Mouse (Mus musculus) G1E (cell line): ENCODE measurements at regions not wholly inside any gene's neighbourhood (a gene's known extent, or its start where the extent isn't known, plus 50 kb on each side); places are given as distances from the start of the nearest gene placed in this dataset.

Experiments used
- CTCF ChIP-seq: IDR thresholded peaks from 2 replicates; pipeline ENCODE4 v1.5.1; 2012; ENCODE audit warnings: low read depth, low read length, inconsistent platforms, mixed read lengths
- GATA1 ChIP-seq: IDR thresholded peaks from 2 replicates; pipeline ENCODE4 v1.6.1; 2012; ENCODE audit warnings: borderline replicate concordance, low read length, inconsistent platforms, mixed read lengths
- GATA2 ChIP-seq: IDR thresholded peaks from 2 replicates; pipeline ENCODE4 v1.6.1; 2012; ENCODE audit warnings: low read depth, low read length, inconsistent platforms, borderline replicate concordance
- POLR2AphosphoS5 ChIP-seq: IDR thresholded peaks from 2 replicates; pipeline ENCODE4 v1.6.1; 2012; ENCODE audit warnings: low read depth, low read length, inconsistent platforms; ENCODE audit not compliant: insufficient replicate concordance
- TAL1 ChIP-seq: conservative IDR thresholded peaks from 2 replicates; pipeline ENCODE4 v1.6.1; 2012; ENCODE audit warnings: low read depth, low read length, inconsistent platforms, mixed read lengths

DNA sequence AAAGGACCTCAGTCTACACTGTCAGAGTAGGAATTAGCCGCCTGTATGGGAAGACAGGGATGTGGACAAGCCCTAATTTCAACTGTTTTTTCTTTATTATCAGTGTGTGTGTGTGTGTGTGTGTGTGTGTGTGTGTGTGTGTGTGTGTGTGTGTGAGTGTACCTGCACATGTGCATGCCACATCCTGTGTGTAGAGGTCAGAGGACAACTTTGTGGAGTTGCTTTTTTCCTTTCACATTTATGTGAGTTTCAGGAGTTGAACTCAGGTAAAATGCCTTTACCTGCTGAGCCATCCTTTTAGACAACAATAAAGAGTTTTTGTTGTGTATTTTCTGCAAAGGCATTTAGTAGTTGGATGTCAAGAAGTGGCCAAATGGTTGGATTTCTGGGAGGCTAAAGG, 2606.8 kb downstream of the Gm37988 start:
- TF ChIP-seq CTCF, result no peak
- no peak for TF ChIP-seq GATA1
- no peak for TF ChIP-seq TAL1
- no peak for TF ChIP-seq POLR2AphosphoS5
- no peak for TF ChIP-seq GATA2
